Mouse (Mus musculus) embryonic fibroblast, embryonic 13.5 days (primary cell): ENCODE results near the gene Mettl26. TPM values are rescaled to one million over a fixed set of nuclear protein-coding genes. Genes with fewer than 3 reads are reported as not detected.

ENCODE experiments used
- H3K27ac ChIP-seq: 2 replicates; pipeline ENCODE4 v1.5.1; 2012; ENCODE audit warnings: low read length, control low read depth, inconsistent platforms; ENCODE audit not compliant: insufficient read depth
- H3K4me1 ChIP-seq: 2 replicates; pipeline ENCODE4 v1.6.1; 2011; ENCODE audit warnings: low read length; ENCODE audit not compliant: control insufficient read depth, insufficient read depth
- H3K4me3 ChIP-seq: 2 replicates; pipeline ENCODE4 v1.5.1; 2011; ENCODE audit warnings: mild to moderate bottlenecking, control low read depth, low read length; ENCODE audit not compliant: insufficient read depth
- CTCF ChIP-seq: IDR thresholded peaks from 2 replicates; pipeline ENCODE4 v1.5.1; 2011; ENCODE audit warnings: mild to moderate bottlenecking, control low read depth, low read length, moderate library complexity, borderline replicate concordance; ENCODE audit not compliant: insufficient read depth
- POLR2A ChIP-seq: IDR thresholded peaks from 2 replicates; pipeline ENCODE4 v1.6.1; 2011; ENCODE audit warnings: low read depth, mild to moderate bottlenecking, control low read depth, low read length, moderate library complexity
- polyA plus RNA-seq: library from polyadenylated mRNA; stranded (reverse); fragments of >200 nt; gene quantifications from 2 replicates; pipeline ENCODE4 v1.2.4, GENCODE M21; 2011; ENCODE audit warnings: low read depth; ENCODE audit not compliant: missing spikeins, insufficient read length

Mettl26 gene
- polyA plus RNA-seq, 1 experiment, result 14.4 TPM

DNA sequence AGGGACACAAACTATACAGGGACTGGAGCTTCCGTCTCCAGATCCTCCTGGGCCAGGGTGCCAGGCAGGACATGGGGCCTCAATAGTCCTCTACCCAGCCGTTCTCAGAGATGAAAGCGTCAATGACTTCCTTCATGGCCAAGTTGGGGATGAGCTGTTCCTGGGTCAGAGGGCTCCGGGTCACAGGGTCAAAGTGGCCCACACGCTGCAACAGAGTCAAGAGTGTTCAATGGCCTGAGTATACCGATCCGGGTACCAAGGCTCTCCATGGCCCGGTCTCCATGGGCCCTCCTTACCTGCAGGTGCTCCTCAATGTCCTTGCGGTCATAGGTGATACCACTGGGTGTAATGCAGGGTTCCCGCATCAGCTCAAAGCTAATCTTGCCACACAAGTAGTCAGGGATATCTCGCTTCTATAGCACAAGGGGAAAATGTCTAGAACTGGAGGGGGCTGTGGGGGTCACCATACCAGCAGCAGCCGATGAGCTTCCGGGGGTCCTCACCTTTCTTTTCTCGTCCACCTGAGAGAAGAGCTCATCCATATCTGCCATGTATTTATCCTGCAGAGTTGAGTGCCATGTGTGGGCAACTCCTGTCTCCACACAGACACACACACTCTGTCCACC, 44.0 kb upstream of the Mettl26 start:
- Histone ChIP-seq H3K4me3 (peak overlapping the region; percentile 86), H3K27ac (no peak overlapping the region), H3K4me1 (peaks cover 7% of the 10 kb centered on the region)
- peak; percentile 23; the same call in 1 of the 2 replicates for TF ChIP-seq POLR2A
- no peak for TF ChIP-seq CTCF

DNA sequence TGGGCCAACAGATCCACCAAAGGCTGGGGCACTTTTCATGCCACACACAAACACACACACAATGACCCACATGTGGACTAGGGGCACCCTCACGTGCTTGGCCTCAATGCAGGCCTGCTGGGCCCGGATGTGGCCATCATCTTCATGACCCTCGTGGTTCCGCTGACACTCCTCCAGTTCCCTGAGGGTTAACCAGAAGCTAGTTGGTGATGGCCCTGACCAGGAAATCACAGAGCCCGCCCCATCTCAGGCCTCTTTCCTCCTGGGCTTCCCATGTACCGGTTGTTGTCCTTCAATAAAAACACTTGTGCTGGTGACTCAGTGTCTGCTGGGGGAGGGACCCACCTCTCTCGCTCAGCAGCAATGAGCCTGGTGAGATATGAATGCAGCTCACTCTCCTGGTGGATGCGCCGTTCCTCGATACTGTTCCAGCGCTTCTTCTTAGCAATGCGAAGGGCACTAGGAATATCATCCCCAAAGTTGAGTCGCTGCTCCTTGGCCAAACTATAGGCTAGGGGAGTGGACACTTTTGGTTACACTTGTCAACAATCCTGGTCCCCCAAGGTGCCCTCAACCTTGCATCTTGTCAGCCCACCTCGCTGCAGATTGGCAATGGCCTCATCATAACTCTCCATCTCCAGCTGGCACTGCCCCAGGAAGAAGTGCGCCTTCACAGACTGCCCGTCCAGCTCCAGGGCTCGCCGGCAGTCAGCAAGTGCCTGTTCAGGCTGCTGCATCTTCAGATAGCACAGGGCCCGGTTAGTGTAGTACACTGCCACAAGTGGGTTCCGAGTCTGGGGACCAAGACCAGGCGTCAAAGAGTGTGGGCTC, 43.2 kb upstream of the Mettl26 start:
- Histone ChIP-seq H3K4me3 (peak overlapping the region; percentile 86), H3K27ac (peak overlapping the region; percentile 77), H3K4me1 (peaks cover 12% of the 10 kb centered on the region)
- TF ChIP-seq CTCF, result no peak
- TF ChIP-seq POLR2A, result peak; percentile 22

GRCm38 (mm10) chr17:25832436-25833290, 42.2 kb upstream of the Mettl26 start:
- TF ChIP-seq POLR2A, result peak; percentile 83
- TF ChIP-seq CTCF, result no peak
- peaks cover 14% of the 10 kb centered on the region for H3K4me1 ChIP-seq
- H3K4me3 ChIP-seq, result peak overlapping the region; percentile 86
- peak overlapping the region; percentile 94 for H3K27ac ChIP-seq

DNA sequence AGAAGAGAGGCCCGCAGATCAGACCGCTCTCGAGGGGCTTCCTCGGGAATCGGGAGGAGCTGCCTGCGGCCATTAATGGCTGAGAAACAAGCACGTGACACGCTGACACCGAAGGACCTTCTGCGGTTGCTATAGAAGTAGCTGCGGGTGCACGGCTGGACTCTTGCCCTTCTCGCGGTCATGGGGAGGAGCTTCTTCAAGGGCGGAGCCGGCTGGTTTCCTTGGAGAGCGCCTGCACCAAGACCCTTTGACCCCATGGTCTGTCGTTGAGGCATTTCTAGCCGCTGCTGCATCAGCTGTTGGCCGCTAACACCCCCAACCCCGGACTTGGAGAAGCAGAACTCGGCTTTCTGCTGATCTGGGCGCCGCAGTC, 41.6 kb upstream of the Mettl26 start, which contains the start of gene Stub1:
Gene Stub1, minus strand, starts transcription at position 114 of the 373 bp plus-strand sequence.
- H3K27ac ChIP-seq, result peak within 1 kb of the TSS; percentile 94
- peak within 1 kb of the TSS; percentile 86 for H3K4me3 ChIP-seq
- TF ChIP-seq POLR2A (peak; percentile 23; the same call in 1 of the 2 replicates), CTCF (no peak)
- H3K4me1 ChIP-seq, result peaks cover 14% of the 10 kb centered on the region

- Histone ChIP-seq H3K4me1 (peaks cover 14% of the 10 kb centered on the region), H3K4me3 (peak overlapping the region; percentile 69), H3K27ac (peak overlapping the region; percentile 94; the same call in 1 of the 2 replicates)
- TF ChIP-seq POLR2A (no peak), CTCF (no peak)
These were observed 40.8 kb upstream of the Mettl26 start for GRCm38 (mm10) chr17:25833961-25834594.

DNA sequence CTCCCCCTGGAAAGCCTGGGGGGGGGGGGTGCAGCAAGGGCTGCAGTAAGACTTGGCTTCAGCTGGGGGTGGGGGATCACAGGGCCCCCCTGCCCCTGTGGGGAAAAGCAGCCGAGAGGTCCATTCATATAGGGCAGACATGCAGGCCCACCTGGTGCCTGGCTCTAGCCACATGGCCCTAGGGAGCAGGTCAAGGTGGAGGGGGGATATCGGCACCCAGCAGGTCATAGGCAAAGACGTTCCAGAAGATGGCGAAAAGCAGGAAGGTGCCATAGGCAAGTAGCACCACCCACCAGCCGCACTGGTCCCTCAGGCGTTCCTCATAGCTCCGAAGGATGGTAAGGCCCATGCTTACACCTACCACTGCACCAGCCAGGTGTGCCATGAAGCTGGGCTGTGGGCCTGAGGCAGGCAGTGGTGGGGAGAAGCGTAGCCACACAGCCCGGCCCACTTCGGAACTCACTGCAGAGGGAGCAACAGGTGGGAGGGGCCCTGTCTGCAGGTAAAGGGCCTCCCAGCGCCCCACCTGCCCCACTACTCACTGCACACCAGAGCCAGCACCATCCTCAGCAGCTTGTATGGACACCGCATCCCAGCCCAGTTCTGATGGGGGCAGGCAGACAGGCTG, 40.2 kb upstream of the Mettl26 start:
- H3K27ac ChIP-seq, result no peak overlapping the region
- 0 out of 2 replicates have a peak, but pooled peaks have one; percentile 8 for TF ChIP-seq POLR2A
- TF ChIP-seq CTCF, result no peak
- peak overlapping the region; percentile 69; the same call in 1 of the 2 replicates for H3K4me3 ChIP-seq
- H3K4me1 ChIP-seq, result peaks cover 14% of the 10 kb centered on the region

DNA sequence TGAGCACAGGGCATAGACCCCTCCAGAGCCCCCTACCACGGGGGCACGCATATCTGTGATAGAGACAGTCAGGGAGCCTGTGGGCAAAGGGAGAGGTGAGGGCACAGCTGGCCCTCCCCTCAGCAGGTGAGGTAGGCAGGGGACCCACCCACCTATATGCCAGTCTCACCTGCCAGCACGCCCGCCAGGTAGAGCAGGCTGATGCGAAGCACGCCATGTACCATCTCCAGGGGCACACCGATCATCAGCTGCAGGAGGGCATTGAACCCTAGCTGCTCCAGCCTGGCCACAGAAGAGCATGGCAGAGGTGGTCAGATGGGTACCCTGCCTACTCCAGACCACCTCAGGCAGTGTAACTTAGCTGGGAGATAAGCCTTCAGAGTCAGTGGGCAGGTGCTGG, 39.6 kb upstream of the Mettl26 start:
- Histone ChIP-seq H3K27ac (no peak overlapping the region), H3K4me1 (peaks cover 14% of the 10 kb centered on the region), H3K4me3 (no peak overlapping the region)
- TF ChIP-seq POLR2A, result peak; percentile 8
- no peak for TF ChIP-seq CTCF

- TF ChIP-seq CTCF (no peak), POLR2A (no peak)
- Histone ChIP-seq H3K4me1 (peaks cover 14% of the 10 kb centered on the region), H3K27ac (no peak overlapping the region), H3K4me3 (no peak overlapping the region)
These were observed 39.1 kb upstream of the Mettl26 start for GRCm38 (mm10) chr17:25835816-25836215.
